Comparison of ENCODE assay signal across 8 mouse cellular contexts in the genomic region with DNA sequence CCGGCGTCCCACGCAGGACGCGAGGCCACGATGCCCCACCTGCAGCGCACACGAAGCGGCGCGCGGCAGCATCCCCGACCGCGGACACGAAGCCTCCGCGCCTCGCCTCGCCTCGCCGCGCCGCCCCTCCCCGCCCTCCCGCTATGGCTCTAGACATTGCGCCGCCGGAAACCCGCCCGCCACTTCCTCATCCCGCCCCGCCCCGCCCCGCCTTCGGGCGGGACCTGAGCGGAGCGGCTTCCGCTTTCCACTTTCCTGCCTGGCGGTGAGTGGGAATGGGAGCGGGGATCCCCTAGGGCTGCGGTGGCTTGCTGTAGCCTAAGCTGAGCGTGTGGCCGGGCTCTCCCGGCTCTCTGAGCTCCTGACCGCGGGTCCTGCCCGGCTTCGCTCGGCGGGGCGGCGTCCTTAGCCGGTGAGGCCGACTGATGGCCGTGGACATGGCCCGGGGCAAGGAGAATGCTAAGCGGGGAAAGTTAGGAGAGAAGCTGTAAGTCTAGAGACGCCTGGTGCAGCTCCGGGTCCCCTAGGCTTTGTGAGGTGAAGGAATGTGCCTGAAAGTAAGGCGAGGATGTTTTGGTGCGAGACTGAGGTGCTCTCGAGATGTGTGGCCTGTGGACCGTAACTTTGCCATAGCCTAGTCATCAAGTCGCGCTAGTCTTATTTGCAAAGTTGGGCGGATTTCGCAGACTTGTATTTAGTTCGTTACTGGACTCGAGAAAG. TPM values are rescaled to one million over a fixed set of nuclear protein-coding genes. Genes with fewer than 3 reads are reported as not detected.
DNase-seq lines count a peak whose midpoint lies in the region; ATAC-seq and TF ChIP-seq lines count a peak whose summit lies in the region.

Smim15 (plus strand) TSS at position 225 of the 720 bp plus-strand sequence.

- H3K9ac ChIP-seq in lung, embryonic 15.5 days: peak within 1 kb of the TSS; percentile 96

- H3K36me3 ChIP-seq in lung, embryonic 15.5 days: peaks cover 9% of the 10 kb centered on the region; the same call in 1 of the 2 replicates
- H3K36me3 ChIP-seq in thymus, adult 2 months (ENCODE audit: control insufficient read depth, insufficient read depth, low read length): peaks cover 19% of the 10 kb centered on the region

- H3K27ac ChIP-seq in lung, embryonic 15.5 days: peak within 1 kb of the TSS; percentile 97
- peak within 1 kb of the TSS; percentile 67 for H3K27ac ChIP-seq in olfactory bulb, adult 2 months (ENCODE audit: insufficient read depth, low read depth, low read length)
- H3K27ac ChIP-seq in thymus, adult 2 months (ENCODE audit: control insufficient read depth, insufficient read depth, low read length): peak within 1 kb of the TSS; percentile 10; the same call in 1 of the 2 replicates

- peak; percentile 90 for ATAC-seq in frontal cortex, adult (ENCODE audit: low TSS enrichment)
- ATAC-seq in hematopoietic stem cell, adult 5-6 weeks (replicated peaks in 1 of 2; ENCODE audit: insufficient read depth in 1 of 2, low FRiP score in 2 of 2, low TSS enrichment in 1 of 2, low read depth in 1 of 2, poor library complexity in 2 of 2, severe bottlenecking in 2 of 2): peak; percentile 65 to 81
- peak; percentile 97 for ATAC-seq in lung, embryonic 15.5 days (ENCODE audit: borderline replicate concordance, extremely low read depth, low FRiP score, low TSS enrichment)

- H3K4me2 ChIP-seq in lung, embryonic 15.5 days: peak within 1 kb of the TSS; percentile 72

- peaks cover 40% of the 10 kb centered on the region for H3K4me1 ChIP-seq in lung, embryonic 15.5 days
- peaks cover 3% of the 10 kb centered on the region for H3K4me1 ChIP-seq in olfactory bulb, adult 2 months (ENCODE audit: control insufficient read depth, insufficient read depth, low read length)
- H3K4me1 ChIP-seq in thymus, adult 2 months (replicated peaks; ENCODE audit: control insufficient read depth, insufficient read depth, low read length): peaks cover 15% of the 10 kb centered on the region

- TF ChIP-seq CTCF in olfactory bulb, adult 2 months (IDR thresholded peaks at IDR 0.05; ENCODE audit: insufficient read depth, low read depth, low read length): 0 out of 2 replicates have a peak, but pooled peaks have one; percentile 18
- TF ChIP-seq CTCF in thymus, adult 2 months (IDR thresholded peaks at IDR 0.05; ENCODE audit: borderline replicate concordance, control insufficient read depth, extremely low read depth, insufficient read depth, low read length, poor library complexity): 0 out of 2 replicates have a peak, but pooled peaks have one; percentile 44

- WGBS in lung, embryonic 15.5 days: under 1% methylated on average over 71 of the region's 71 CpGs
- under 1% methylated on average over 71 of the region's 71 CpGs for WGBS in olfactory bulb, adult 2 months
- WGBS in thymus, adult 2 months: under 1% methylated on average over 71 of the region's 71 CpGs

- DNase-seq in Muller cell, postnatal 12 days (ENCODE audit: inconsistent ontology term): peak; percentile 97
- peak; percentile 83 for DNase-seq in cerebellum, adult 9-10 months
- peak; percentile 61 for DNase-seq in layer of hippocampus, adult 9-10 months (ENCODE audit: low spot score)
- peak; percentile 88 for DNase-seq in thymus, adult 2 months

- H3K27me3 ChIP-seq in lung, embryonic 15.5 days: no peaks in the 10 kb centered on the region
- H3K27me3 ChIP-seq in thymus, adult 2 months (ENCODE audit: control insufficient read depth, insufficient read depth, low read length): no peaks in the 10 kb centered on the region

- peak; percentile 82 for TF ChIP-seq POLR2A in olfactory bulb, adult 2 months (IDR thresholded peaks at IDR 0.05; ENCODE audit: insufficient read depth, low read depth, low read length)
- TF ChIP-seq POLR2A in thymus, adult 2 months (IDR thresholded peaks at IDR 0.05; ENCODE audit: control insufficient read depth, extremely low read depth, insufficient read depth, low read length, poor library complexity): peak; percentile 63; the same call in 1 of the 2 replicates

- peak within 1 kb of the TSS; percentile 83 for H3K4me3 ChIP-seq in lung, embryonic 15.5 days
- peak within 1 kb of the TSS; percentile 85 for H3K4me3 ChIP-seq in olfactory bulb, adult 2 months (ENCODE audit: insufficient read depth, low read depth, low read length)
- H3K4me3 ChIP-seq in thymus, adult 2 months (ENCODE audit: control insufficient read depth, insufficient read depth, low read length): peak within 1 kb of the TSS; percentile 95

- H3K9me3 ChIP-seq in lung, embryonic 15.5 days: no peaks in the 10 kb centered on the region

RNA-seq across cellular contexts. Expression of gene Smim15, which starts in this region (rescaled TPM):
- total RNA-seq in hematopoietic stem cell, adult 5-6 weeks (2017): 131 and 200 TPM in 2 replicates
- polyA plus RNA-seq in lung, embryonic 15.5 days (2015; fragmentation: Nextera tagmentation; extraction: Ambion mirVana): 68.8 and 69.7 TPM in 2 replicates
- not detected in 2 replicates for polyA plus RNA-seq in olfactory bulb, adult 2 months (2012; ENCODE audit: insufficient read depth, insufficient read length, low replicate concordance, missing spikeins)
- 13.9 and 15.6 TPM in 2 replicates for polyA plus RNA-seq in thymus, adult 2 months (2012; rRNA removed)

Comparison
In these comparisons a context has a peak if more than half of its experiments do, and no peak if none do; other contexts are left out.
1. Peak in every context shown above with its lines: DNase-seq, ATAC-seq, H3K4me3 ChIP-seq and H3K27ac ChIP-seq.
2. H3K27ac ChIP-seq: peak in every context shown above with its lines; median percentile 97 in lung, embryonic 15.5 days; 67 in olfactory bulb, adult 2 months; 10 in thymus, adult 2 months.